Mouse (Mus musculus) limb, embryonic 10.5 days (tissue): ENCODE data around the gene Ibtk. TPM values are rescaled to one million over a fixed set of nuclear protein-coding genes. Genes with fewer than 3 reads are reported as not detected.

ENCODE experiments used
- DNase-seq: peaks from one replicate; pipeline ENCODE4 v3.0.0-alpha.2; 2017; ENCODE audit warnings: low spot score
- H3K27ac ChIP-seq: fragments of 300-500 bp; sonication (generic); 2 replicates; pipeline ENCODE4 v1.5.1; 2016; ENCODE audit warnings: mild to moderate bottlenecking
- H3K27me3 ChIP-seq: fragments of 300-500 bp; sonication (generic); 2 replicates; pipeline ENCODE4 v1.6.1; 2016; ENCODE audit warnings: low read depth, mild to moderate bottlenecking; ENCODE audit not compliant: poor library complexity, severe bottlenecking
- H3K36me3 ChIP-seq: fragments of 300-500 bp; sonication (generic); 2 replicates; pipeline ENCODE4 v1.6.1; 2016; ENCODE audit warnings: mild to moderate bottlenecking, moderate library complexity
- H3K4me1 ChIP-seq: fragments of 300-500 bp; sonication (generic); 2 replicates; pipeline ENCODE4 v1.6.1; 2016
- H3K4me3 ChIP-seq: fragments of 300-500 bp; sonication (generic); 2 replicates; pipeline ENCODE4 v1.5.1; 2016; ENCODE audit warnings: mild to moderate bottlenecking, moderate library complexity
- H3K9me3 ChIP-seq: fragments of 300-500 bp; sonication (generic); replicated peaks from 2 replicates; pipeline ENCODE4 v1.6.1; 2016; ENCODE audit warnings: mild to moderate bottlenecking
- WGBS: fragments of 180-500 bp; shearing (Covaris S2); methylation state at CpG from one replicate; pipeline ENCODE4 v1.1.7; 2016; 5-methylcytosine and 5-hydroxymethylcytosine counted together
- polyA plus RNA-seq: library from polyadenylated mRNA; unstranded; fragments of >200 nt; fragmentation: Nextera tagmentation; extraction: Ambion mirVana; gene quantifications from 2 replicates; pipeline ENCODE4 v1.2.1, GENCODE M21; 2016

Ibtk gene
- polyA plus RNA-seq, 1 experiment from 2014 or later = 36.9 TPM

- Histone ChIP-seq H3K4me3 (peak overlapping the region; percentile 92), H3K27ac (peak overlapping the region; percentile 99), H3K4me1 (peaks cover 14% of the 10 kb centered on the region), H3K9me3 (no peaks in the 10 kb centered on the region), H3K27me3 (no peaks in the 10 kb centered on the region), H3K36me3 (peaks cover 7% of the 10 kb centered on the region)
- peak; percentile 83 for DNase-seq
- whole genome bisulfite sequencing = 2% methylated on average over 43 of the region's 43 CpGs
Observed at GRCm38 (mm10) chr9:85748204-85749141, 661 bp downstream of the Ibtk start.

DNA sequence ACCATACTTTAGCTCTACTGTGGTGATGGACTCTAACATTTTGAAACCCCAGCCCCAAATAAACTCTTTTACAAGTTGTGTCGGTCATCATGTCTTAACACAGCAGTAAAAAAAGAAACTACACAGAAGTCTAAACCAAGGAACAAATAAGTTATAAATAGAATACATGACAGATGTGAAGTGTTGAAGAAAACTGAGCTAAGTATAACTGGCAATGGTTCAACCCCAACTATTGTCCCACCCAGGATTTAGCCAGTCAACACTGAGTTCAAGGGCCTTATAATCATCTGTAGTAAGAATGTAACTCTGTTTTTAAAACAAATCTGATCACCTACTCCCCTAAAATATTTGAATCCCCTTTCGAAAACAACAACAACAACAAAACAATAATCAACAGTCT lies 3.6 kb downstream of the Ibtk start:
- Histone ChIP-seq H3K36me3 (peaks cover 34% of the 10 kb centered on the region), H3K27me3 (no peaks in the 10 kb centered on the region), H3K4me1 (peaks cover 14% of the 10 kb centered on the region), H3K9me3 (no peaks in the 10 kb centered on the region), H3K27ac (no peak overlapping the region), H3K4me3 (no peak overlapping the region)
- DNase-seq = no peak
- WGBS = 92% methylated on average over 2 of the region's 2 CpGs

GRCm38 (mm10) chr9:85743358-85743757 lies 5.8 kb downstream of the Ibtk start:
- WGBS = 88% methylated on average over 11 of the region's 11 CpGs
- peaks cover 51% of the 10 kb centered on the region for H3K36me3 ChIP-seq
- no peak for DNase-seq

GRCm38 (mm10) chr9:85742107-85742506 lies 7.0 kb downstream of the Ibtk start:
- H3K27ac ChIP-seq = no peak overlapping the region
- H3K4me3 ChIP-seq = no peak overlapping the region
- no peaks in the 10 kb centered on the region for H3K4me1 ChIP-seq
- no peaks in the 10 kb centered on the region for H3K27me3 ChIP-seq
- WGBS = 92% methylated on average over 4 of the region's 4 CpGs
- no peak for DNase-seq
- peaks cover 64% of the 10 kb centered on the region for H3K36me3 ChIP-seq
- no peaks in the 10 kb centered on the region for H3K9me3 ChIP-seq

More at GRCm38 (mm10) chr9:85743358-85743757, 5.8 kb downstream of the Ibtk start:
- H3K27me3 ChIP-seq = no peaks in the 10 kb centered on the region
- peaks cover 5% of the 10 kb centered on the region; the same call in 1 of the 2 replicates for H3K4me1 ChIP-seq
- H3K27ac ChIP-seq = no peak overlapping the region
- H3K9me3 ChIP-seq = no peaks in the 10 kb centered on the region
- H3K4me3 ChIP-seq = no peak overlapping the region

- H3K4me1 ChIP-seq = no peaks in the 10 kb centered on the region
- DNase-seq = no peak
- WGBS = 95% methylated on average over 4 of the region's 4 CpGs
- no peaks in the 10 kb centered on the region for H3K9me3 ChIP-seq
- H3K27ac ChIP-seq = no peak overlapping the region
- H3K27me3 ChIP-seq = no peaks in the 10 kb centered on the region
- H3K36me3 ChIP-seq = peaks cover 84% of the 10 kb centered on the region
- H3K4me3 ChIP-seq = no peak overlapping the region
Observed at GRCm38 (mm10) chr9:85739279-85739678, 9.9 kb downstream of the Ibtk start.

DNA sequence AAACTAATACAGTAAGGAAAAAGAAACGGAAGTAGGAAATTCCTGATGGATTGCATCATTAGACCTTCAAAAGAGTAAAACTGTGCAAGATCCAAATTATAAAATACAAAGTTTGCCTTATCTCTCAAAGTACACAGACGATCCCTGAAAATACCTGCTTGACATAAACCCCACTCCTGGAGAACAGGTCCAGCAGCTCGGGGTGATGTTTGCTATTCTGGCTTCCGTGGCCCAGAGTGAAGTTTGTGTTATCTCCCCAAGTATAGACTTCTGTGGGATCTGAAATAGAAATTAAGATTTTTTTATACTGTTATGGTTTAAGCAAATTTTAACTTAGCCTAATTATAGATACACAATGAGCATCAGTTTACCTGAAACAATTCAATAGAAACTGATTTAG lies 14.3 kb downstream of the Ibtk start:
- Histone ChIP-seq H3K36me3 (peaks cover 94% of the 10 kb centered on the region), H3K27ac (no peak overlapping the region), H3K9me3 (no peaks in the 10 kb centered on the region), H3K27me3 (no peaks in the 10 kb centered on the region), H3K4me3 (no peak overlapping the region), H3K4me1 (no peaks in the 10 kb centered on the region)
- DNase-seq = no peak
- 91% methylated on average over 4 of the region's 4 CpGs for WGBS

DNA sequence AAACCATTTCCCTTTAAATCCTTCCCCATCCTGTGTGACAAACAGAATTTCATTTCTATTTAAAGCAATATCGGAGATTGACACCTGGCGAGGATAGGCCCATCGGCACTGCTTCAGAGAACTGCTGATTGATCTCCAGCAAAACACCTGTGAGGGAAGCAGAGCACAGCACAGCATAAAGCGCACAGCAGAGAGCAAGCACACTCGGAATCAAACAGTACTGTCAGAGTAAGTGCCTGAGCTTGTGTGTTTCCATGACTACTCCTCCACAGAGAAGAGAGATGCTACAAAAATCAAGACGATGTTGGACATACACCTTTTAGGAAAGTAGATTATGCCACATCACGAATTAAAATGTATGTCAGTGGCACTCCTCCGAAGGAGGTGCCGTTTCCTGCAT lies 25.1 kb downstream of the Ibtk start:
- Histone ChIP-seq H3K36me3 (peaks cover 96% of the 10 kb centered on the region), H3K4me1 (no peaks in the 10 kb centered on the region), H3K9me3 (no peaks in the 10 kb centered on the region), H3K27ac (no peak overlapping the region), H3K4me3 (no peak overlapping the region), H3K27me3 (no peaks in the 10 kb centered on the region)
- no peak for DNase-seq
- WGBS = 94% methylated on average over 9 of the region's 9 CpGs

GRCm38 (mm10) chr9:85717336-85717735 lies 31.8 kb downstream of the Ibtk start:
- Histone ChIP-seq H3K27me3 (no peaks in the 10 kb centered on the region), H3K4me1 (no peaks in the 10 kb centered on the region), H3K27ac (no peak overlapping the region), H3K9me3 (no peaks in the 10 kb centered on the region), H3K4me3 (no peak overlapping the region), H3K36me3 (peaks cover 98% of the 10 kb centered on the region)
- WGBS = 94% methylated on average over 7 of the region's 7 CpGs
- no peak for DNase-seq

DNA sequence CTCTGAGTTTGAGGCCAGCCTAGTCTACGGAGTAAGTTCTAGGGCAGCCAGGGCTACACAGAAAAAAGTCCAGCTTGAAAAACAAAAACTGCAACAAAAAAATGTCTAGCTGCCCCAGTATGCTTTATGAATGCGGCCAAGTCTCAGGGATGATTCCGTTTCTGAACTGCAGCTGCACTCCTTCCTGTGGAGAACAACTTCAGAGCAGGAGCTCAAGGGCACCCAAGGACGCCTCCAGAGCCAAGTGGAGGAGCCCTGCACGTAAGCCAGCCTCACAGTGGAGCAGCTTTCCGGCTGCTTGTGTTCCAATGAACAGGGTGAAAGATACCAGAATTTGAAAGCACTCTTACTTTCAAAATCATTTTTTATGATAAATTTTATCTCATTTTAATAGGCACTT lies 41.8 kb downstream of the Ibtk start:
- H3K27ac ChIP-seq = no peak overlapping the region
- no peak overlapping the region for H3K4me3 ChIP-seq
- no peak for DNase-seq
- 96% methylated on average over 6 of the region's 6 CpGs for WGBS
- H3K36me3 ChIP-seq = peaks cover 96% of the 10 kb centered on the region
- H3K9me3 ChIP-seq = no peaks in the 10 kb centered on the region
- H3K27me3 ChIP-seq = no peaks in the 10 kb centered on the region
- H3K4me1 ChIP-seq = no peaks in the 10 kb centered on the region

DNA sequence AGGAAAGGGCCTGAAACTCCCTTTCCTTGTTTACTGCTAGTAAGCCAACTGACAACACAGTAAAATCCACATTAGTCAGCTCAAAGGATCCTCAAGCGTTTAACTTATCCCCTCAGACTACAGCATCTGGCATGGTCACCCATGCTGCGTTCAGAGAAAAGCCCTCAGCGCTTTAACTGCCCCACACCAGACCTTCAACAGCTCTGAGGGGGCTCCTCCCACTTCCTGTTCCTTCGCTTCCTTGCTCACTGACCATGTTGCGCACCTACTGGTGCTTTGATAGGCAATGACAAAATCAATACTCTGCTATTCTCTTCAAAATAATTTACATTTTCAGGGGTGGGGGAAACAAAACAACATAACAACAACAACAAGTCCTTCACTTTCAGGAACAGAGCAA lies 47.2 kb downstream of the Ibtk start:
- no peak for DNase-seq
- Histone ChIP-seq H3K36me3 (peaks cover 76% of the 10 kb centered on the region), H3K4me3 (no peak overlapping the region), H3K27ac (no peak overlapping the region), H3K27me3 (no peaks in the 10 kb centered on the region), H3K9me3 (no peaks in the 10 kb centered on the region), H3K4me1 (no peaks in the 10 kb centered on the region)
- 88% methylated on average over 5 of the region's 5 CpGs for WGBS

GRCm38 (mm10) chr9:85695606-85696005 lies 53.5 kb downstream of the Ibtk start:
- H3K4me1 ChIP-seq = no peaks in the 10 kb centered on the region
- H3K36me3 ChIP-seq = peaks cover 56% of the 10 kb centered on the region
- H3K9me3 ChIP-seq = no peaks in the 10 kb centered on the region
- no peaks in the 10 kb centered on the region for H3K27me3 ChIP-seq
- H3K4me3 ChIP-seq = no peak overlapping the region
- no peak for DNase-seq
- H3K27ac ChIP-seq = no peak overlapping the region
- 97% methylated on average over 3 of the region's 3 CpGs for WGBS

DNA sequence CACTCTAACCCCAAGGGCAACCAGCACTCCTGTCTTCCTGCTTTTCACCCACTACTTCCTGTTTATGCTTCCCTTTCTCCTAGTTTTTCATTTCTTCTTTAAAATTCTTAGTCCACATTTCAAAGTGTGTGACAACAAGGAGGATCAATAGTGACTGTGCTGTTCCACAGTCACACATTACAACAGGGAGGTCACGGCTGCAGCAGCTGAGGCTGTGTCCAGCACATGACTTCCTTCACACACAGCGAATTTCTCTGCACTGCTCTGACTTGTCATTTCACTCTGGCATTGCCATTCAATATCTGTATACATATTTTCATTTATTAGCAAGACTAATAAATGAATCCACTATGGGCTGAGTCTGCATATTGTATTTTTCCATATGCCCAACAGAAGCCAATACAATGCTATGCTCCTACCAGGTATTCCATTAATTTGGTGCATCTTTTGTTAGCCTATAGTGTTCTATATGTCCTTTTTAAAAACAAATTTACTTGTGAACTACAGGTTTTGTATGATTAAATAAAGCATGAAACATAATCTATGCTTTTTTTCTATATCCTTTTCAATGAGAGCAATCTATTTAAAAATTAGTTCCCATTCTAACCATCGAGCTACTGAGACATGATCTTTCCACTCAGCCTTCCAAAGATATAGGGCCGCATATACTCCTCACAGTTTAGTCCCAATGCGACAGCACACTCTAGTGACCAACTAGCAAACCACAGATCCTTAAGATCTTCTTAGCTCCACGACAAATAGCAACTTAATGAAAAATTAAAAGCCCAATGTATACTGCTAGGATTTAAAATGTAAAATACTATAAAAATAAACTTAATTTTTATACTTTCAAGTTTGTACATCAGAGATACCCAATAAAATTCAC lies 55.7 kb downstream of the Ibtk start:
- Histone ChIP-seq H3K27ac (no peak overlapping the region), H3K4me1 (no peaks in the 10 kb centered on the region), H3K9me3 (no peaks in the 10 kb centered on the region), H3K36me3 (peaks cover 70% of the 10 kb centered on the region), H3K4me3 (no peak overlapping the region), H3K27me3 (no peaks in the 10 kb centered on the region)
- no peak for DNase-seq
- WGBS = 84% methylated on average over 6 of the region's 6 CpGs

DNA sequence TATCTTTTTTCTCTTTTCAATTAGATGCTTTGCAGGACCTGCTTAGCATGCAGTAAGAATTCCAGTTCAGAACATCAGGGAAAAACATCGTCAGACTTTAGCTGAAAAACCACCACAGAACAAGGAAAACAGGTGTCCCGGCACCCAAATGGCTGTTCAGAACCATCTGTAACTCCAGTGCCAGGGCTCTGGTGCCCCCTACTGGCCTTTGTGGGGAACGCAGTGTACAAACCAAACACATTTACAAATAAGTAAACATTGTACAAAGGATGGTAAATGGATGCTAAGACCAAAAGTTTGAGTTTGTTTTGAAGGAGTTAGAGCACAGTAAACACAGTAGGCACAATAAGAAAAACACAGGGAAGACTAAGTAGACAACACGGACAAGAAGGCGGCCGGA lies 64.1 kb downstream of the Ibtk start:
- Histone ChIP-seq H3K4me1 (no peaks in the 10 kb centered on the region), H3K27ac (no peak overlapping the region), H3K36me3 (peaks cover 53% of the 10 kb centered on the region), H3K27me3 (no peaks in the 10 kb centered on the region), H3K4me3 (no peak overlapping the region), H3K9me3 (no peaks in the 10 kb centered on the region)
- no peak for DNase-seq
- 87% methylated on average over 6 of the region's 6 CpGs for WGBS
